Mouse (Mus musculus) layer of hippocampus, postnatal 10 days (tissue): ENCODE data around the gene Ak1. TPM values are rescaled to one million over a fixed set of nuclear protein-coding genes. Genes with fewer than 3 reads are reported as not detected.

Experiments
- DNase-seq, 2 experiments: peaks; one replicate each; pipeline ENCODE4 v3.0.0; 2021; ENCODE audit warnings: low spot score in 2 of 2
- total RNA-seq, 2 experiments: library from RNA; stranded (reverse); gene quantifications; 2 replicates each; pipeline ENCODE4 v1.2.3; 2021

The Ak1 gene
- total RNA-seq, 2 experiments from 2014 or later: 109 TPM

GRCm38 (mm10) chr2:32599409-32599808 is 22.1 kb upstream of the Ak1 start, which contains the start of gene St6galnac6:
Gene St6galnac6, plus strand, starts transcription at chr2:32599709.
- no peak for DNase-seq

GRCm38 (mm10) chr2:32601417-32602065 is 20.0 kb upstream of the Ak1 start:
- DNase-seq: no peak

GRCm38 (mm10) chr2:32602600-32603054 is 18.9 kb upstream of the Ak1 start:
- DNase-seq: peak; percentile 94

- DNase-seq: no peak
Observed at GRCm38 (mm10) chr2:32604631-32605030, 16.9 kb upstream of the Ak1 start.

GRCm38 (mm10) chr2:32606161-32607142 is 15.1 kb upstream of the Ak1 start:
- DNase-seq: peak; percentile 77 to 86

- DNase-seq: peak in 1 of 2 experiments; percentile 41
Observed at GRCm38 (mm10) chr2:32607262-32607947, 14.2 kb upstream of the Ak1 start.

- DNase-seq: peak; percentile 50 to 59
Observed at GRCm38 (mm10) chr2:32608141-32608777, 13.3 kb upstream of the Ak1 start.

GRCm38 (mm10) chr2:32608778-32609435 is 12.7 kb upstream of the Ak1 start:
- no peak for DNase-seq

GRCm38 (mm10) chr2:32610610-32611229 is 10.8 kb upstream of the Ak1 start:
- DNase-seq: peak; percentile 51 to 71

GRCm38 (mm10) chr2:32612274-32612673 is 9.3 kb upstream of the Ak1 start:
- DNase-seq: no peak

GRCm38 (mm10) chr2:32617109-32617508 is 4.4 kb upstream of the Ak1 start:
- no peak for DNase-seq

- DNase-seq: no peak
Observed at GRCm38 (mm10) chr2:32617601-32618000, 4.0 kb upstream of the Ak1 start.

- DNase-seq: no peak
Observed at GRCm38 (mm10) chr2:32618051-32618450, 3.5 kb upstream of the Ak1 start.

- DNase-seq: no peak
Observed at GRCm38 (mm10) chr2:32620682-32621516, 659 bp upstream of the Ak1 start.

- DNase-seq: no peak
Observed at GRCm38 (mm10) chr2:32624111-32624748, 2.7 kb downstream of the Ak1 start.

GRCm38 (mm10) chr2:32625212-32625872 is 3.8 kb downstream of the Ak1 start:
- peak; percentile 78 to 83 for DNase-seq

- peak; percentile 53 to 63 for DNase-seq
Observed at GRCm38 (mm10) chr2:32625873-32626694, 4.5 kb downstream of the Ak1 start.
